10 mouse cellular contexts compared by ENCODE assay signal in genomic region chr5:149391574-149392375, GRCm38 (mm10). TPM values are rescaled to one million over a fixed set of nuclear protein-coding genes. Genes with fewer than 3 reads are reported as not detected.
DNase-seq lines count a peak whose midpoint lies in the region; ATAC-seq and TF ChIP-seq lines count a peak whose summit lies in the region.
"Had no signal": no experiment of that assay in that cellular context is flagged by ENCODE, and none has a peak within 500 bp of the region (broad histone marks: within the 10 kb centered on the region; RNA-seq: fewer than 3 reads in every experiment).

No protein-coding gene starts in this region.

- intact Hi-C loops in left cerebral cortex, postnatal 25 days (cut with DNase I) = no loop called here

- peak overlapping the region; percentile 90 for H3K27ac ChIP-seq in lung, embryonic 14.5 days (ENCODE audit: low read depth)
- no peak overlapping the region for H3K27ac ChIP-seq in forebrain, embryonic 11.5 days (ENCODE audit: low read depth, low read length)

- H3K9me3 ChIP-seq in lung, embryonic 14.5 days (ENCODE audit: low read depth, low read length) = 0 out of 2 replicates have a peak, but pooled peaks cover 3% of the 10 kb centered on the region
- H3K9me3 ChIP-seq in forebrain, embryonic 11.5 days (ENCODE audit: control insufficient read depth, low read length) = no peaks in the 10 kb centered on the region

- TF ChIP-seq CTCF in lung, embryonic 14.5 days (IDR thresholded peaks at IDR 0.05; ENCODE audit: low read depth) = no peak
- no peak for TF ChIP-seq CTCF in brain, embryonic 14.5 days (IDR thresholded peaks at IDR 0.05; ENCODE audit: borderline replicate concordance, extremely low read depth, insufficient read depth, insufficient read length)

- no peak for TF ChIP-seq POLR2A in brain, embryonic 14.5 days (IDR thresholded peaks at IDR 0.05; ENCODE audit: borderline replicate concordance, extremely low read depth, insufficient read depth, insufficient read length, poor library complexity, severe bottlenecking)

- H3K4me1 ChIP-seq in lung, embryonic 14.5 days (ENCODE audit: insufficient read depth) = peaks cover 28% of the 10 kb centered on the region
- H3K4me1 ChIP-seq in forebrain, embryonic 11.5 days (replicated peaks; ENCODE audit: control insufficient read depth, insufficient read depth, low read length) = no peaks in the 10 kb centered on the region

- ATAC-seq in lung, embryonic 14.5 days (ENCODE audit: insufficient read depth) = peak; percentile 67
- ATAC-seq in megakaryocyte progenitor cell, adult 5-6 weeks (replicated peaks; ENCODE audit: poor library complexity) = peak; percentile 70
- ATAC-seq in forebrain, embryonic 11.5 days (replicated peaks; ENCODE audit: low FRiP score) = no peak

- no peak overlapping the region for H3K4me3 ChIP-seq in lung, embryonic 14.5 days (ENCODE audit: low read depth, low read length)
- no peak overlapping the region for H3K4me3 ChIP-seq in forebrain, embryonic 11.5 days (ENCODE audit: low read depth, low read length)

- DNase-seq in lung, embryonic 14.5 days = peak; percentile 82
- DNase-seq in lung, adult 18-20 months = no peak
- DNase-seq in brain, embryonic 14.5 days (ENCODE audit: low read depth) = peak; percentile 22
- peak; percentile 69 for DNase-seq in induced T-regulatory cell, adult 2 months (ENCODE audit: low read depth)
- no peak for DNase-seq in right cerebral cortex, postnatal 10 days (ENCODE audit: low spot score in 2 of 2)
- no peak for DNase-seq in forebrain, embryonic 11.5 days (ENCODE audit: low spot score)
- no peak for DNase-seq in left cerebral cortex, postnatal 25 days (ENCODE audit: low spot score in 2 of 2)
- DNase-seq: cerebellum, adult 9-10 months had no signal

- no peak overlapping the region; the same call in 1 of the 2 replicates for H3K9ac ChIP-seq in lung, embryonic 14.5 days
- no peak overlapping the region for H3K9ac ChIP-seq in forebrain, embryonic 11.5 days (ENCODE audit: low read length)

- H3K27me3 ChIP-seq in lung, embryonic 14.5 days (ENCODE audit: insufficient read depth, low read length) = no peaks in the 10 kb centered on the region
- no peaks in the 10 kb centered on the region for H3K27me3 ChIP-seq in forebrain, embryonic 11.5 days (ENCODE audit: control insufficient read depth, insufficient read depth, low read length)

- H3K4me2 ChIP-seq in lung, embryonic 14.5 days = peak overlapping the region; percentile 35
- H3K4me2 ChIP-seq in forebrain, embryonic 11.5 days (ENCODE audit: low read depth, low read length, severe bottlenecking) = no peak overlapping the region

- H3K36me3 ChIP-seq in lung, embryonic 14.5 days (ENCODE audit: insufficient read depth) = no peaks in the 10 kb centered on the region
- no peaks in the 10 kb centered on the region for H3K36me3 ChIP-seq in forebrain, embryonic 11.5 days (ENCODE audit: control insufficient read depth, insufficient read depth, low read length)

- WGBS in lung, embryonic 14.5 days = 4% methylated on average over 18 of the region's 18 CpGs
- 67% methylated on average over 18 of the region's 18 CpGs for WGBS in forebrain, embryonic 11.5 days

RNA-seq across cellular contexts. Expression of gene Medag, which starts 19.8 kb away (rescaled TPM):
- 1.2 and 1.6 TPM in 2 replicates for polyA plus RNA-seq in lung, embryonic 14.5 days (2014; fragmentation: Nextera tagmentation; extraction: Ambion mirVana)
- 2.0 and 3.5 TPM in 2 replicates for polyA plus RNA-seq in brain, embryonic 14.5 days (2012; rRNA removed)
- 0.07 TPM in 1 of 2 replicates, not detected in the other for total RNA-seq in megakaryocyte progenitor cell, adult 5-6 weeks (2015)
- total RNA-seq in megakaryocyte progenitor cell, adult 5-6 weeks (2017) = not detected in 2 replicates
- polyA plus RNA-seq in forebrain, embryonic 11.5 days (2014; fragmentation: Nextera tagmentation; extraction: Ambion mirVana) = 1.0 and 1.4 TPM in 2 replicates
- total RNA-seq in left cerebral cortex, postnatal 25 days (2021) = 10 to 100 TPM; 12.7 to 14.5 TPM

RNA-seq across cellular contexts. Expression of gene Tex26, which starts 47.7 kb away (rescaled TPM):
- 0.64 and 1.0 TPM in 2 replicates for polyA plus RNA-seq in lung, embryonic 14.5 days (2014; fragmentation: Nextera tagmentation; extraction: Ambion mirVana)
- polyA plus RNA-seq in brain, embryonic 14.5 days (2012; rRNA removed) = 1.4 TPM in 2 replicates
- not detected in 2 replicates for total RNA-seq in megakaryocyte progenitor cell, adult 5-6 weeks (2015)
- total RNA-seq in megakaryocyte progenitor cell, adult 5-6 weeks (2017) = not detected in 2 replicates
- 1.6 and 1.7 TPM in 2 replicates for polyA plus RNA-seq in forebrain, embryonic 11.5 days (2014; fragmentation: Nextera tagmentation; extraction: Ambion mirVana)
- not detected for total RNA-seq in left cerebral cortex, postnatal 25 days (2021)
- polyA plus RNA-seq: liver, embryonic 16.5 days had no signal

Comparison
In these comparisons a context has a peak if more than half of its experiments do, and no peak if none do; other contexts are left out.
1. DNase-seq: peak in lung, embryonic 14.5 days (single experiment), brain, embryonic 14.5 days (single experiment) and induced T-regulatory cell, adult 2 months (single experiment); none in lung, adult 18-20 months (0 of 2), right cerebral cortex, postnatal 10 days (0 of 2), forebrain, embryonic 11.5 days (single experiment) and left cerebral cortex, postnatal 25 days (0 of 2).